Mouse (Mus musculus) neural tube, embryonic 14.5 days (tissue): ENCODE measurements around the gene Wdr4. TPM values are rescaled to one million over a fixed set of nuclear protein-coding genes. Genes with fewer than 3 reads are reported as not detected.
"Not testable (repeated sequence)": the region's sequence is repeated elsewhere in the genome, so short reads cannot be mapped to it uniquely, and the experiment has no call there.

ENCODE experiments used
- ATAC-seq: fragments of 200-750 bp; cut with Nextera tagmentation; 2 replicates; pipeline ENCODE4 v1.8.0; 2017; ENCODE audit warnings: low read depth, mild to moderate bottlenecking, moderate TSS enrichment, moderate library complexity
- H3K27ac ChIP-seq: fragments of 300-500 bp; sonication (generic); 2 replicates; pipeline ENCODE4 v1.5.1; 2014; ENCODE audit warnings: low read depth, mild to moderate bottlenecking, control low read depth, low read length, moderate library complexity, mixed read lengths
- H3K27me3 ChIP-seq: fragments of 300-500 bp; sonication (generic); 2 replicates; pipeline ENCODE4 v1.6.1; 2014; ENCODE audit warnings: low read length; ENCODE audit not compliant: control insufficient read depth, insufficient read depth
- H3K36me3 ChIP-seq: fragments of 300-500 bp; sonication (generic); 2 replicates; pipeline ENCODE4 v1.6.1; 2014; ENCODE audit warnings: low read length, mixed read lengths; ENCODE audit not compliant: control insufficient read depth, insufficient read depth
- H3K4me1 ChIP-seq: fragments of 300-500 bp; sonication (generic); 2 replicates; pipeline ENCODE4 v1.6.1; 2014; ENCODE audit warnings: low read length; ENCODE audit not compliant: control insufficient read depth, insufficient read depth
- H3K4me2 ChIP-seq: fragments of 300-500 bp; sonication (generic); 2 replicates; pipeline ENCODE4 v1.6.1; 2014; ENCODE audit warnings: mild to moderate bottlenecking, low read depth, low read length, control low read depth
- H3K4me3 ChIP-seq: fragments of 300-500 bp; sonication (generic); 2 replicates; pipeline ENCODE4 v1.5.1; 2014; ENCODE audit warnings: low read depth, low read length, control low read depth, mixed read lengths
- H3K9ac ChIP-seq: fragments of 300-500 bp; sonication (generic); replicated peaks from 2 replicates; pipeline ENCODE4 v1.6.1; 2014; ENCODE audit warnings: low read depth, mild to moderate bottlenecking, control low read depth, low read length, mixed read lengths
- H3K9me3 ChIP-seq: fragments of 300-500 bp; sonication (generic); 2 replicates; pipeline ENCODE4 v1.6.1; 2016; ENCODE audit warnings: low read length; ENCODE audit not compliant: control insufficient read depth
- WGBS: fragments of 180-500 bp; shearing (Covaris S2); extraction: QIAGEN DNeasy Blood & Tissue Kit; methylation state at CpG from one replicate; pipeline ENCODE4 v1.1.7; 2014; 5-methylcytosine and 5-hydroxymethylcytosine counted together
- polyA plus RNA-seq: library from polyadenylated mRNA; unstranded; fragments of >200 nt; fragmentation: Nextera tagmentation; extraction: Ambion mirVana; gene quantifications from 2 replicates; pipeline ENCODE4 v1.2.1, GENCODE M21; 2014

Wdr4 gene
- polyA plus RNA-seq, 1 experiment from 2014 or later, result 29.9 TPM

GRCm38 (mm10) chr17:31540809-31541459, 21.2 kb upstream of the Wdr4 start:
- peak overlapping the region; percentile 44; the same call in 1 of the 2 replicates for H3K27ac ChIP-seq
- H3K4me2 ChIP-seq, result no peak overlapping the region
- peaks cover 14% of the 10 kb centered on the region; the same call in 1 of the 2 replicates for H3K4me1 ChIP-seq
- H3K27me3 ChIP-seq, result no peaks in the 10 kb centered on the region
- ATAC-seq, result 0 out of 2 replicates have a peak, but pooled peaks have one; percentile 42
- no peak overlapping the region for H3K4me3 ChIP-seq
- H3K9me3 ChIP-seq, result no peaks in the 10 kb centered on the region
- H3K36me3 ChIP-seq, result no peaks in the 10 kb centered on the region
- WGBS, result 40% methylated on average over 4 of the region's 4 CpGs
- H3K9ac ChIP-seq, result no peak overlapping the region

DNA sequence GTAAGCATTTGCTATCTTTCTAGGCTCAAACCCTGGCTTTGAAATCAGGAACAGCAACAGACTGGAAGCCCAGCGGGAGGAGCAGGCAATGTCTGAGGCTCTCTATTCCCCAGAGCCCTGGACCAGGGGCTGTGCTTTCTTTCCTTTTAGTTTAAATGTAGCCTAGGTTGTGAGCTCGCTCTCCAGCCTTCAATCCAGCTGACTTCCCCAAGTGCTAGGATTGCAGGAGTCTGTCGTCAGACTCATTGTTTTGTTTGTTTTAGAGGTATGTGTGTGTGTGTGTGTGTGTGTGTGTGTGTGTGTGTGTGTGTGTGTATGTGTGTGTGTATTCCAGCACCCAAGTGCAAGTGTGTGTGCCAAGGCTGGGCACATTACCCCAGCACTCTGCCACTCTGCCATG, 20.3 kb upstream of the Wdr4 start:
- ATAC-seq, result no peak
- 48% methylated on average over 3 of the region's 3 CpGs for WGBS

DNA sequence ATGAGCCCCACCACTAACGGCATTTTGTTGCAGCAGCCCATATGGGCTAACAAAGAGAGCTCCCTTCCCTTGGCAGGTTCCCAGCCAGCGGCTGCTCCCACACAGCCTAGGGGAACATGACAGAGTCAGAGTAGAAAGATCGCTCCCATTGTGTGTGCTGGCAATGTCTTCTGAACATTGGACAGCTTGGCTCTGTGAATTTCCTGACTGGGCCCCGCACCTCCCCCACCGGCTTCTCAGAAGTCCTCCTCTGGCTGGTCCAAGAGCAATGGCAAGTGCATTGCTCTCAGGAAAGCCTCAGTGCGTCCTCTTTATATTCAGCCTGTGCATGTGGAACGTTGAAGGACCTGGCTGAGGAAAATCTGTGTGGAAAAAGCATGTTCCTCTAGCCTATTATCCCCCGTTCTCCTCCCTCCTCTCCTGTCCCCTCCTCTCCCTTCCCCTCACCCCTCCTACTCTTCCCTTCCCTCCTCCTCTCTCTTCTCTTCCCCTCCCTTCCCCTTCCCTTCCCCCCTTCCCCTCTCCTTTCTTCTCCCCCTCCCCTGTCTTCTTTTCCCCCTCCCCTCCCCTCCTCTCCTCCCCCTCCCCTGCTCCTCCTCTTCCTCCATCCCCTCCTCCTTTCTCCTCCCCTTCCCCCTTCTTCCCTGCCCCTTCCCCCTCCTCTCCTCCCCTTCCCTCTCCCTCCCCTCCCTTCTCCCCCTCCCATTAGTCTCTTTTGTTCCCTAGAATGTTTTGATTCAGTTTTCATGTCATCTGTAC, 16.3 kb upstream of the Wdr4 start:
- peak; percentile 89; the same call in 1 of the 2 replicates for ATAC-seq
- H3K27ac ChIP-seq, result peak overlapping the region; percentile 86

More for the DNA sequence above, 20.3 kb upstream of the Wdr4 start:
- Histone ChIP-seq H3K9ac (no peak overlapping the region), H3K4me2 (no peak overlapping the region), H3K4me3 (no peak overlapping the region), H3K9me3 (no peaks in the 10 kb centered on the region), H3K27me3 (no peaks in the 10 kb centered on the region), H3K27ac (peak overlapping the region; percentile 29; the same call in 1 of the 2 replicates), H3K36me3 (no peaks in the 10 kb centered on the region), H3K4me1 (peaks cover 22% of the 10 kb centered on the region)

DNA sequence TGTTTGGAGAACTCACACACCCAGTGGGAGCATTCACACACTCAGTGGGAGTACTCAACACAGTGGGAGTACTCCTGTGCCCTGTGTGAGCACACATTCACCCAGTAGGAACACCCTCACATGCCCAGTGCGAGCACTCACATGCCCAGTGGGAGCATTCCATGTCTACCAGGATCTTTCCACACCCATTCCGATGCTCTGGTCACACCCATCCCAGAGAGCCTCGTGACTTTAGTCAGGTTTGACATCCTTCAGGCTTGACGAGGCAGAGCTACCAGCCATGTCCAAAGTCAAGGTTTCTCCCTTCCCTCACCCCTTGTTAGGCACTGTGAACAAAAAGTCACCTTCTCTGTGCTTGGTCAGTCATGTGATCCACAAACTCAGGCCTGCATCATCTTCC, 15.6 kb upstream of the Wdr4 start:
- Histone ChIP-seq H3K9me3 (no peaks in the 10 kb centered on the region), H3K27ac (peak overlapping the region; percentile 86), H3K4me3 (no peak overlapping the region), H3K4me1 (peaks cover 14% of the 10 kb centered on the region), H3K9ac (peak overlapping the region; percentile 21; the same call in 1 of the 2 replicates), H3K36me3 (peaks cover 6% of the 10 kb centered on the region; the same call in 1 of the 2 replicates), H3K4me2 (peak overlapping the region; percentile 11; the same call in 1 of the 2 replicates), H3K27me3 (no peaks in the 10 kb centered on the region)
- 65% methylated on average over 4 of the region's 4 CpGs for WGBS
- peak; percentile 36; the same call in 1 of the 2 replicates for ATAC-seq

More for the DNA sequence above, 16.3 kb upstream of the Wdr4 start:
- Histone ChIP-seq H3K4me3 (no peak overlapping the region), H3K9ac (peak overlapping the region; percentile 21; the same call in 1 of the 2 replicates), H3K9me3 (no peaks in the 10 kb centered on the region), H3K4me2 (peak overlapping the region; percentile 11; the same call in 1 of the 2 replicates), H3K27me3 (no peaks in the 10 kb centered on the region), H3K4me1 (peaks cover 17% of the 10 kb centered on the region), H3K36me3 (peaks cover 2% of the 10 kb centered on the region; the same call in 1 of the 2 replicates)
- WGBS, result 16% methylated on average over 8 of the region's 8 CpGs

DNA sequence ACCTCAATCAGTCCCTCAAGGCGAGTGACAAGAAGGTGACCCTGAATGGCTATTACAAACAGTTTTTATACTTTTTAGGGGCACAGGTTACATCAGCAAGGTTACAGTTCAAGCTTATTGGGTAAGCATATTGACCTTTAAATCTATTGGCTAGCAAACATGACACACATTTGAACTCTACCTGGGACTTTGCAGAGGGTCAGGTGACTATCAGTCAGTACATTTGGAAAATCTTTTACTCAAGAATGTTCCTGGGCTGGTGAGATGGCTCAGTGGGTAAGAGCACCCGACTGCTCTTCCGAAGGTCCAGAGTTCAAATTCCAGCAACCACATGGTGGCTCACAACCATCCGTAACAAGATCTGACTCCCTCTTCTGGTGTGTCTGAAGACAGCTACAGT, 12.6 kb upstream of the Wdr4 start:
- not testable (repeated sequence) for H3K27ac ChIP-seq, H3K4me3 ChIP-seq, ATAC-seq, H3K9ac ChIP-seq, H3K4me2 ChIP-seq, H3K27me3 ChIP-seq, H3K9me3 ChIP-seq
- H3K36me3 ChIP-seq, result peaks cover 27% of the 10 kb centered on the region
- peaks cover 10% of the 10 kb centered on the region for H3K4me1 ChIP-seq
- WGBS, result 96% methylated on average over 3 of the region's 4 CpGs

DNA sequence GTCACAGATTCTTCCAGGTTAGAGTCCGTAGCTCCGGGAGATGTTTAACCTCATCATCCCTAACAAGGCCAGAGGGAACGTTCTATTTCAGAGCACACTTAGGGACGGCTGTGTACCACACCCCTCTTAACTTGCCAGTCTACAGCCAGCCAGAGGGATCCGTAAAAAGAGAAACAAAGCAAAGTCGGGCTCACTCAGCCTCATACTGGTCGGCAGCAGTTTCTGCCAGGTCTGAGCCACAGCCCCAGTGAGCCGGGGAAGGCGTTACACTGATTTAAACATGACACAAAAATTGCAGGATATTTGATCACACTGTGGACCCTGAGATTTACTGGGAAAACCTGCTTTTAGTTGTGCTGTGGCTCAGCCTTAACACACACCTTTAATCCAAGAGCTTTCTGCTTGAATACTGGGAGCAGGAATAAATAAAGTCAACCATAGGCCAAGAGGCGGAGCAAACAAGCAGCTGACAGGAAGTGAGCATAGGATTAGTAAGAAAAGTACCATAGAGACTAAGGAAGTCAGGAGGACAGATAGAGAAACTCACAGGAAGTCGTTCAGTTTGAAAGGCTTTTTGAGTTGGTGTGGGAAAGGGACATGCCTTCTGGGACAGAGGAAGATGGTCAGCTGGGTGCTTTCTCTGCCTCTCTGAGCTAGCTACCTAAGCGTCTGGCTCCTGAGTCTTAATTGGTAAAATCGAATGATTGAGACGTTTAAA, 11.8 kb upstream of the Wdr4 start:
- Histone ChIP-seq H3K9ac (no peak overlapping the region), H3K4me2 (no peak overlapping the region), H3K4me3 (no peak overlapping the region), H3K36me3 (peaks cover 30% of the 10 kb centered on the region), H3K9me3 (no peaks in the 10 kb centered on the region), H3K4me1 (peaks cover 10% of the 10 kb centered on the region), H3K27ac (no peak overlapping the region), H3K27me3 (no peaks in the 10 kb centered on the region)
- WGBS, result 88% methylated on average over 14 of the region's 14 CpGs
- ATAC-seq, result no peak

DNA sequence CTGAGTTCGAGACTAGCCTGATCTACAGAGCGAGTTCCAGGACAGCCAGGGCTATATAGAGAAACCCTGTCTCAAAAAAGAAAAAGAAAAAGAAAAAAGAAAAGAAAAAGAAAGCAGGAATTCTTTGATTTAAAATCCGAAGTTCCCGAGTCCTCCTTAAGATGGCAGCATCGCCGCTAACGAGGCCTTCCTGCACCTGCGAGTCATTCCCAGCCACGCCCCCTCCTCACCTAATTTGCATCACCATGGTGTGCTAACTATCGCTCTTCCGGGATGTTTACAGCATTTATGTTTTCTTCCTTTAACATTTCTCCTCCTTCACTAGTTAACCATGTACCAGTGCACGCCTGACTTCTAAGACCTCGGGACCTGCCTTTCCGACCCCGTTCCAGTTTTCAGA, 9.5 kb upstream of the Wdr4 start:
- WGBS, result 17% methylated on average over 15 of the region's 15 CpGs
- Histone ChIP-seq H3K4me1 (no peaks in the 10 kb centered on the region), H3K9me3 (no peaks in the 10 kb centered on the region), H3K27ac (no peak overlapping the region), H3K4me3 (no peak overlapping the region), H3K27me3 (no peaks in the 10 kb centered on the region), H3K36me3 (peaks cover 30% of the 10 kb centered on the region), H3K9ac (no peak overlapping the region), H3K4me2 (peak overlapping the region; percentile 25; the same call in 1 of the 2 replicates)
- ATAC-seq, result peak; percentile 56; the same call in 1 of the 2 replicates

DNA sequence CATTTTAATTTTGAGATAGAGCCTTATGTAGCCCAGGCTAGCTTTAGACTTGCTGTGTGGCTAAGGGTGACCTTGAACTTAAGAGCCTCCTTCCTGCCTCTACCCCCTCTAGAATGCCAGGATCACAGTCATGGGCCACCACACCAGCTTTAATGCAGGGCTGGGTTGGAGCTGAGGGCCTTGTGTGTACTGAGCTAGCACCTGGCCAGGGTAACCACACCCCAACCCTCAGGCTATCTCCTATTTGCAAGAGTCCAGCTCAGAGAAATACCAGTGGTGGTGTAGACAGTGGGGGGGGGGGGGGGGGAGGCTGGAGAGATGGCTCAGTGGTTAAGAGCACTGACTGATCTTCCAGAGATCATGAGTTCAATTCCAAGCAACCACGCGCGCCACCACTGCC, 6.0 kb upstream of the Wdr4 start:
- Histone ChIP-seq H3K36me3 (peaks cover 26% of the 10 kb centered on the region), H3K27me3 (no peaks in the 10 kb centered on the region), H3K27ac (no peak overlapping the region), H3K4me1 (peaks cover 10% of the 10 kb centered on the region), H3K9ac (no peak overlapping the region), H3K4me3 (no peak overlapping the region), H3K4me2 (no peak overlapping the region), H3K9me3 (no peaks in the 10 kb centered on the region)
- WGBS, result 100% methylated on average over 3 of the region's 3 CpGs
- no peak for ATAC-seq
